Mouse (Mus musculus): ENCODE results near the gene Mrpl47.
"Not testable (repeated sequence)": the region's sequence is repeated elsewhere in the genome, so short reads cannot be mapped to it uniquely, and the experiment has no call there.

Gene Mrpl47

DNA sequence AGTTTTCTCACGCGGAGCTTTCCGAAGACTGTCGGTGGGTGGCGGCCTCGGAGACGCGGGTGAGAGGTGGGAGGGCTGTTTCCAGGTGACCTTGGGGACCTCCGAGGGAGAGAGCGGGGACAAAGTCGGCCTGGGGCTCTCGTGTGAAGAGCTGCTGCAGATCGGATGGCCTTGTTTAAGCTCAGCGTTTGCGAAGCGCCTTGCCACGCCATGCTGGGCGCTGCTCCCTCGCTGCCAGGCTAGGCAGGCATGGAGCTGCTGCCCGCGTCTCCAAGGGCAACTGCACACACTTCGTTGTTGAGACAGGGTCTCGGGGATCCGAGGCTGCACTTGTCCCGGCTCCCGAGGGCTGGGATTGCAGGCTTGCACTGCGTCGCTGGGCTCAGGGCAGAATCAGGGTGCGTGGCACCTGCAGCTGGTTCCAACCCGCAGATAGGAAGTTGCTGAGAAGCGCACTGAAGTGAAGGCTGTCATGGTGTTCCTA is at the start of gene Mrpl47:
Gene Mrpl47, minus strand, starts transcription at position 434 of the 484 bp plus-strand sequence.
- no peak for DNase-seq

DNA sequence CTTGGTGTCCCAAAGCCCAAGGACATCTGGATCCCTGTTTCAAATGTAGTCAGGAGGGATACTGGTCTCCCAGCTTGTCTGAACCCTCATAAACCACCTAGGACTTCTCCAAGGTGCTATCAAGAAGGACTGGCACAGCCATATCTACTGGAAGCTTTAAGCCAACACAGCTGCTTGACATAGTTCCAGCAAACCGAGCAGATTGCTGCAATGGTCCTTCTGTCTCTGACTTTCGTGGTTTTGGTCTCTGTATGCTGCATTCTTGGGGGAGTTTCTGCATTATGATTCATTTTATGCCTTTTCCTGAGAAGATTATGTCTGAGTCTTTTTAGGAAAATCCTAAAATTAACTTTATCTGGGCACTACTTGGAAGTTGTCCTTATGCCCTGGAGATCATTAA is 33.4 kb upstream of the Mrpl47 start:
- DNase-seq: no peak

DNA sequence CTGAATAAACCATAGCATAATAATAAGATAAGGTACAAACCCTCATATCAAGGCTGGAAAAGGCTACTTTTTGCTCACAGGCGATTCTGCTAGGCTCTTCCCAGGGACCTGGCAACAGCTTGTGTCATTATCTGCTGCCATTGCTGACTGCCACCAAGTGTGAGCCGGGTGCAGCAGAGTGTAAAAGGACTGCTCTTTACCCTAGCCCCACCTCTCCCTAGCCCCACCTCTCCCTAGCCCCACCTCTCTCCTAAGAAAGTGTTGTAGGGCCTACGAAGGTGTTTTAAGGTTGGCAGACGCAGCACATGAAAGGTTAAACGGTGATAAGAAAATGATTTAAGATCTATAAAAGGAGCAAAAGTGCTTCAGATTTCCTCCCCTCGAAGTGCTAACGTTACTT is 26.5 kb upstream of the Mrpl47 start:
- no peak for DNase-seq

- no peak for DNase-seq
Observed at GRCm38 (mm10) chr3:32762962-32763361, 25.6 kb upstream of the Mrpl47 start.

DNA sequence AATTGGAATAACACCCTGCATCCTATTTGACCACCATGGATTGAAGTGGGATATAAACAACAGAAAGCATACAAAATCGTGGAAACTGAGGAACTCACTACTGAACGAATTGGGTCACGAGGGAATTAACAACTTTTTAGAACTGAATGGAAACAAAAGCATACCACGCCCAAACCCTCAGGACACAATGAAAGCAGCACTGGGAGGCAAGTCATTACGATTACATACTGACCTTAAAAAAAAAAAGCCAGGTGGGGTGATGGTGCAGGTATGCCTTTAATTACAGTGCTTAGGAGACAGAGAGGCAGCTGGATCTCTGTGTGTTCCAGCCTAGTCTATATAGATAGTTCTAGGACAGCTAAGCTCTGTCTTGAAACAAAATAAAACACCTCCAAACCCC is 21.8 kb upstream of the Mrpl47 start:
- no peak for DNase-seq

DNA sequence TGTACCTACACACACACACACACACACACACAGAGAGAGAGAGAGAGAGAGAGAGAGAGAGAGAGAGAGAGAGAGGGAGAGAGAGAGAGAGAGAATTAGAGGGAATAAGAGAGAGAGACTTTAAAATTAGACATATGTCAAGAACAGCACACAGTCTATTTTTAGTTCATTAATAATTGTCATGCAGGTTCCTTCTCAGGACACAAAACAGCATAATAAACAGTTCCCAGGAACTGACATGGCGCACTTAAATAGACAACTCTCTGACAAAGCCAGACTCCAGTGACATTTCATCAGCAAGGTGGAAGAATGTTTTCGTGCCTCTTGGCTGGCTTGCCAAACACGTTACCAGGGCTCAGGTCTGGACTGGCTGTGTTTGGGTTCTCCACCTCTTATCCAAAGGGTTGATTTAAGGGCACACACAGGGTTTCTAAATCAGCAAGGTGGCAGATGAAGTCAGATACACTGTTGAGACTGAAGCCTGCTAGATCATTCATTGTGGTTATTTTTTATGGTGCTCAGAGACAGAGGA is 17.0 kb upstream of the Mrpl47 start:
- DNase-seq: no peak

GRCm38 (mm10) chr3:32749820-32750579 is 12.6 kb upstream of the Mrpl47 start:
- no peak for DNase-seq

DNA sequence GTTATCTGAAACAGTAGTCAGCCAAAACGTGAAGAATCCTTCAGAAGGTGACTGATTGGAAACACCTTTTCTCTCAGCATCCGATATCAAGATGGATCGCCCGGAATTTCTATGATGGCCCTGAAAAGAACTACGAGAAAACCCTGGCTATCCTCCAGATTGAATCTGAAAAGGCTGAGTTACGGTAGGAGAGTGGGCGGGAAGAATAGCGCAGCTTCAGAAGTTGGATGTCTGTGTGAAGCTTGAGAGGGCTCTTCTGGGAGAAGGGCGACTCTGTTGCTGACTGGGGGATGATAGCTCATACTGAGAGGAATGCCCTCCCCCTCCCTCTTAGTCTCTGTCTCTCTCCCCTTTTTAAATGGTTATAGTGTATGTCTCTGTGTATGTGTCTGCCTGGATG is 11.0 kb upstream of the Mrpl47 start:
- no peak for DNase-seq

- not testable (repeated sequence) for DNase-seq
Observed at GRCm38 (mm10) chr3:32745426-32745825, 8.0 kb upstream of the Mrpl47 start.

GRCm38 (mm10) chr3:32745001-32745400 is 7.6 kb upstream of the Mrpl47 start:
- no peak for DNase-seq

DNA sequence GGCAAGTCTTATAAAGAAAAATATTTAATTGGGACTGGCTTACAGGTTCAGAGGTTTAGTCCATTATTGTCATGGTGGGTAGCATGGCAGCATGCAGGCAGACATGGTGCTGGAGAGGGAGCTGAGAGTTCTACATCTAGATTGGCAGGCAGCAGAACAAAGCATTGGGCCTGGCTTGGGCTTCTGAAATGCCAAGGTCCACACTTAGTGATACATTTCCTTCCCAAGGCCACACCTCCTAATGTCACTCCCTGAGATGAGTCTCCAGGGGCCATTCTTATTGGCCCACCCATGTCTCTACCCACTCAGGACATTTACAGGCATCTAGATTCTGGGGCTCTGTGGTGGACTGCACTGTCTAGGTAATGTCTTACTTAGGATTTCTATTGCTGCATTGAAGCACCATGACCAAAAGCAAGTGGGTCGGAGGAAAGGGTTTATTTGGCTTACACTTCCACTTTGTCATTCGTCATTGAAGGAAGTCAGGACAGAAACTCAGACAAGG is 4.9 kb upstream of the Mrpl47 start:
- DNase-seq: no peak

- DNase-seq: no peak
Observed at GRCm38 (mm10) chr3:32738549-32738948, 1.1 kb upstream of the Mrpl47 start.

- DNase-seq: peak; percentile 97
Observed at GRCm38 (mm10) chr3:32736244-32737171, 897 bp downstream of the Mrpl47 start, which contains the start of gene Ndufb5. Gene Ndufb5, plus strand, starts transcription at chr3:32736990.

DNA sequence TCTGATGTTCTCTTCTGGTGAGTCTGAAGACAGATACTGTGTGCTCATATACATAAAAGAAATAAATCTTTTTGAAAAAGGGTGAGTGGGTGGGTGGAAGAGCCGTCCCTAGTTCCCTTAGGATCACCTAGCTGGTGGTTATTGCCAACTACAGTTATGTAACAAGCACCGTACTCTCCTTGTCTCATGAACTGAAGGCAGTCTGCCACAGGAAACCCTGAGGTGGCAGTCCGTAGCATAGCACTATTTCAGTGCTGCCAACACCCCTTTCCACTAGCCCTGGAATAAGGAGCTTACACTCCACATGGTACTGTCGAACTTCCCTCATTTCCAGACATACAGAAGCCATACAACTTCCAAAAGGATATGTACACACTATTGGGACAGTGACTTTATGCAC is 9.5 kb downstream of the Mrpl47 start:
- DNase-seq: no peak

GRCm38 (mm10) chr3:32725951-32726350 is 11.5 kb downstream of the Mrpl47 start:
- DNase-seq: no peak

DNA sequence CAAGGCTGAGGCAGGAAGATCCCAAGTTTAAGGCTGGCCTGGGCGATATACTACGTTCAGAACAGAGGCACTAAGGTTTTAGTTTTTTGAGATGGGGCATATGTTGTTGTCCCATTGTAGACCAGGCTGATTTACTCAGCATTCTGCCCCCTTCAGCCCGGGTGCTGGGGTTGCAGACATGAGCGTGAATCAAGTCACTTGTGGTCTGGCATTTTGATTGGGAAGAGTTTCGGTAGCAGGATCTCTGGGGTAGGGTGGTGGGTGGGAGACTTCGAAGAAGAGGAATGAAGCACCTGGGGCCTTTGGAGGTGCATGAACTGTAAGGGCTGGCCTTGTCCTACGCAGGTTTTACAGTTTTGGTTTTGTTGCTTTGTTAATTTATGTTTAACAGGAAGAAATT is 13.2 kb downstream of the Mrpl47 start:
- DNase-seq: no peak

- DNase-seq: no peak
Observed at GRCm38 (mm10) chr3:32718271-32718670, 19.1 kb downstream of the Mrpl47 start.

- DNase-seq: not testable (repeated sequence)
Observed at GRCm38 (mm10) chr3:32717403-32717802, 20.0 kb downstream of the Mrpl47 start.

- DNase-seq: no peak
Observed at GRCm38 (mm10) chr3:32713711-32714110, 23.7 kb downstream of the Mrpl47 start.

GRCm38 (mm10) chr3:32709388-32709787 is 28.0 kb downstream of the Mrpl47 start:
- no peak for DNase-seq

- peak; percentile 97 for DNase-seq
Observed at GRCm38 (mm10) chr3:32708368-32709231, 28.8 kb downstream of the Mrpl47 start.

- no peak for DNase-seq
Observed at GRCm38 (mm10) chr3:32708052-32708367, 29.4 kb downstream of the Mrpl47 start.

All from embryo, embryonic 11 days (tissue).